Mouse (Mus musculus): ENCODE results near the gene Tmem185b.

DNA sequence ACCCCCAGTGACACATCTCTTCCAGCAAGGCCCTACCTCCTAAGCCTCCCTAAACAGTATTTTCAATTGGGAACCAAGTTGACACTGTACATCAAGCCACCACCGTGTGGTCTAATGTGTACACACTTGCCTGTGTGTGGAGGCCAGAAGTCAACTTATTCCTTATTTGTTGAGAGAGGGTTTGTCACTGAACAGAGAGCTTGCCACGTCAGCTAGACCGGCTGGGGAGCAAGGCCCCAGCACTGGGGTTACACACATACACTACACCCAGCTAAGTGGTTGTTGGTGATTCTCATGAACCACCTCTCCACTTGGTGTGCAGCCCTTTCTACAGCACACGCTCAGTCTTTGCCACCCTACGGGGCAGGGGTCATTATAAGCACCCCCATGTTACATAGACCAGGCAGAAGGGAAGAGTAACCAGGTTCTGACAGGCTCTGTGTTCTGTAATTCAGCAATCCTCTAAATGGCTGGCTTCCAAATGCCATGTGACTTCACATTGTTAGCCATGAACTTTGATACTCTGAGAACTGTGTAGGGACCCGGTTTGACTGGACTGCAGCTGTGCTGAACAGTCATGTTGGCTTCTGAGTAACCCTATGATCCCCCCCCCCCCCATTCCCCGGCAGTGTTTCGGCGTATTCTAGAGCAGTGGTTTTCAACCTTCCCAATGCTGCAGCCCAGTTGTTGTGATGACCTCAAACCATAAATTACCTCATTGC is 15.0 kb downstream of the Tmem185b start:
- TF ChIP-seq CTCF (conservative IDR thresholded peaks at IDR 0.05; ENCODE audit: low read length) (no peak), POU5F1 (IDR thresholded peaks at IDR 0.05; ENCODE audit: borderline replicate concordance, low read length) (no peak), NANOG (IDR thresholded peaks at IDR 0.05; ENCODE audit: borderline replicate concordance, low read length) (no peak)

Data from E14TG2a.4 (cell line).